Mouse (Mus musculus): ENCODE data around the gene Map3k1.
"Not testable (repeated sequence)": the region's sequence is repeated elsewhere in the genome, so short reads cannot be mapped to it uniquely, and the experiment has no call there.

Gene Map3k1

DNA sequence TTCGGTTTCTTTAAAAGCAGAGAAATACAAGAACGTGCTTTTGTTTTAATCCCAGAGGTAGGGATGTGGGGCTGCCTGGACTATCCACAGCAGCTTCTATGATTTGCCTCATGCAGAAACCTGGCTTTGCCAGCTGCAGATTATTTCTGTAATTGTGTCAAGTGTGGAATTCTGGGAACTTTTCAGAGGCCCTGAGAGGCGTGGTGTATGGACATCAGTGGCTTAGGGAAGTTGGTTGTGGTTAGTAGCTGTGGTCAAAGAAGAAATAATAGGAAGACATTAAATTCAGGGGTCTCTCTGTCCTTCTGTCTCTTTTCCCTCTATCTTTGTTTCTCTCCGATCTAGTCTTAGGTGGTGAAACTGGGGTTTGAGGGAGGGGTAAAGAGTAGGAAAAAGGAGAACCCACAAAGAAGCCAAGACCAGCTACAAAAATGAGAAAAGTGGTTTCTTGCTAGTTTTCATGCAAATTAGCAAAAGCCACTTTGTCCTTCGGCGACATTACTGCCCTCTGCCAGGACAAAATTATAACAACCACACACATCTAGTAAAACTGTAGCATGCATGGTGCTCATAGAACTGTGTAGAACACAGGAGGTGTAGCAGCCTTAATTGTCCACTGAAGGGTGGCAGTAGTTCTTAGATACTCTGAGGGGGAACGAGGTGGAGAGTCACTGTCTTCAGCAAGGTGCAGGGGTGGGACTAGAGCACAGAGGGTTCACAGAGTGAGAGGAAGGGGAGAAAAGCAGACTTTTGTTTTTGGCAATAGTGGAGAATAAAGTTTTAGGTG is 67.4 kb downstream of the Map3k1 start:
- DNase-seq = no peak

DNA sequence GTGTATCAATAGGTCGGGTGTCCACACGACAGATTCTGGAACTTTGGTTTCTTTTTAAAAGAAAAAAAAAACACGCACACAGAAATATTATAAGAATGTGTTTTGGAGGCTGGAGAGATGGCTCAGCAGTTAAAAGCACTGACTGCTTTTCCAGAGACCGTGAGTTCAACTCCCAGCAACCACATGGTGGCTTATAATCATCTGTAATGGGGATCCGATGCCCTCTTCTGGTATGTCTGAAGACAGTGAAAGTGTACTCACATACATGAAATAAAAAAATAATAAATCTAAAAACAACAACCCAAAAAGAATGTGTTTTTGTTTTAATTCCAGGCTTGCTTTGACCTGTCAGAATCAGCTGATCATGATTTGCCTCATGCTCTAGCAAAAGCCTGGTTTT is 81.9 kb downstream of the Map3k1 start:
- DNase-seq = no peak

DNA sequence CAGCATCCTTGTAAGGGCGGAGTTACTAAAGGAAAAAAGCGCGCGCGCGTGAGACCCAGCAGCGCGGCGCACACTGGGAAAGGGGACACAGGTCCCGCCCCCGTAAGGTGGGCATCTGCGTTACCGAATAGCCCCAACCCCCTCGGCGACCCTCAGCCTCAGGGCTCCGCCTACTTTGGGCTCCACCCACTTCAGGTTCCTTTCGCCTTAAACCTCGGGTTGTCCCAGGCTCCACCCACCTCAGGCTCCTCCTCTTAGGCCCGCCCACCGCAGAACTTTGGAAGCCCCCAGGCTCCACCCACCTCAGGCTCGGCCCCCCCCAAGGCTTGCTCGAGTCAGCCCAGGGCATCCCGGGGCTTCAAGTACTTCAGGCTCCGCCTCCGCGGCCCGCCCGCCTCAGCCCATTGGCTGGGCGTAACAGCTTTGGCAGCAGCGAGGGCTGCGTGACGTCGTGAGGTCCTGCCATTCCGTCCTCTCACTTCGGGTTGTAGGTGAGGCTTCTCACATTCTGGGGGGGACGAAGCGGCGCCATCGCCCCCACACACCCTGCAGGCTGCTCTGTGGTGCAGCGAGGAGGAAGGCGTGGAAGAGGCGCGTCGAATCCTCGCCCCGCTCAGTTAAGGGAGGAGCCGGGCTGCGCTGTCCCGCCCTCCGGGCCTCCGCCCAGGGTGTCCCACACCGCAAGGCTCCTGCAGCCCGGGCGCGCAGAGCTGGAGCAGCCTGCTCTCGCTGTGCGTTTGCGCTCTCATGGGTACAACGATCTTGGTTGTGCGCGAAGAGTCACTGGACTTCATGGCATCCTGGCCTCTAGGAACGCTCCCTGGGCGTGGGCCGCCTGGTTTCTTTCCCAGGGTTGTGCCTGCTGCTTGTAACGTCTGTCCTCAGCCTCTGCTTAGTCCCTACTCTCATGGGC is 83.4 kb downstream of the Map3k1 start:
- DNase-seq = peak; percentile 91

DNA sequence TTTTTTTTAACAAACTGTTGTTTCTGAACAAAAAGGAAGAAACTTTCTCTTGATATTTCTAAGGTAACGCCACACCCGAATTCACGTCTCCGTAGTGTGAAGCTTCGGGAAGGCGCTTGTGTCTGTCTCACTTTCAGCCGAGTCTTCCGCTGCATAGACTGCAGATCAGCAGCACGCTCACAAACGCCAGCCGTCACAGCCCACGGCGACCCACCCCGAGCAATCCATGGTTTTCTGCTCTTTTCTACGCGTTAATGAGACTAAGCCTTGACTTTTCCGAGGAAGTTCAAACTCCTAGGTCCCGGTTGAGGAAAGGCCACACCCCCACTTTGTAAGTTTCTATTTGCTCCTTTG is 84.0 kb downstream of the Map3k1 start:
- no peak for DNase-seq

DNA sequence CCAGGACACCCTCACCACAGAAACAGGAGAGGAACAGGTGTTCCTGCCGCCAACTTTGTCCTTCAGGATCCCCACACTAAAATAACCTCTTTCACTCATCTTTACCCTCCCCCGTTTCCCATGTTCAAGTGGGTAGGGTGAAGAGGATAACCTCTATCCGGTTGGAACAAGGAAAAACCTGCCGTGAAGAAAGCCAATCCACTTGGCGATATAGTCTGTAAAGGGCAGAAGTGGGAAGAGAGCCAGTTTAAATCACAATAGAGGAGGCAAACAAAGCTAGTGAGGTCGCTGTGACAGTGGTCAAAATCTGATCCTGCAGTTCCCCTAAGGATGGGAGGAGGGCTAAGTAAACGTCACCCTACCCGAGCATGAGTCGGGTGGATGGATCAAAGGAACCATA is 89.1 kb downstream of the Map3k1 start:
- DNase-seq = no peak

DNA sequence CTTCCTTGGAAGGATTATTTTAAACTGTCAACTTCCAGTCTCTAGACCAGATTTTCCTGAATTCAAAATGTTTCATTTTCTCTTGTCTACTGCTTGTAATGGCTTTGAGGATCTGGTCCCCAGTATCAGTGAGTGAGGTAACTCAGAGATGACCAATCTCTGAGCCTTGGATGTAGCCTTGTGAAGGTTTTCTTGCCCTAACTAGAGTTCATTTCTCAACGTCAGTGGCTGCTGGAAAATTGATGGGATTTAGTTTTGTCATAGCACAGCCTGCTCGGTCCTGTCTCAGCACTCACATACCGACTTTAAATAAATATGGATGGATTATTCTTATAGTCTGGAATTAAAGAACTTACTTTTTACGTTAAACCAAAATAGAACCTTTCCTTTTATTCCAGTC is 98.3 kb downstream of the Map3k1 start:
- no peak for DNase-seq

DNA sequence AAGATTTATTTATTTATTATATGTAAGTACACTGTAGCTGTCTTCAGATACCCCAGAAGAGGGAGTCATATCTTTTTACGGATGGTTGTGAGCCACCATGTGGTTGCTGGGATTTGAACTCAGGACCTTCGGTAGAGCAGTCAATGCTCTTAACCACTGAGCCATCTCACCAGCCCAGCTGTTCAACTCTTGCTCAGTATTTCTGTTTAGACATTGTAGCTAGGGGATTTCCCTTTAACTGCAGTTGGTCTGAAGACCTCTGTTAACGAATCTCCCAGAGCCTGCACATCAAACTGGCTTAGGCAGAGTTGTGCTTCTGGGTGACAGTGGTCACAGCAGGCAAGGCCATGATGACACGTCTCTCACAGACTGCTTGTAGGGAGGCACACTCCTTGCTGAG is 104.8 kb downstream of the Map3k1 start:
- DNase-seq = not testable (repeated sequence)

DNA sequence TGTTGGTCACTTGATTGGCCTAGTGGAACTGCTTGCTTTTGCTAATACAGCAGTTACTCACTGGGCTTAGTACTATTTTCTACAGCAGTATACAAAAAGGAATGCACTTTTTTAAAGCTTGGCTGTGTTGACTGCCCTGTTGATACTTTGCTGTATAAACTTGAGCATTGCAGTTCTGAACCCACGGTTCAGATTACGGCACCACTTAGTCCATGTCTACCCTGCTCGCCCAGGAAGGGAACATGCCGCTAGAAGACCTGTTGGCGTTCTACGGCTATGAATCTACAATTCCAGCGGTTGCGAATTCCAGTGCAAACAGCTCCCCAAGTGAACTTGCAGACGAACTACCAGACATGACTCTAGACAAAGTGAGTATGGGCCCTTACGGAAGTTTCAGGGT is 105.4 kb downstream of the Map3k1 start:
- no peak for DNase-seq
